Mouse (Mus musculus): Measurements from ENCODE around the gene Vmn2r124.
"Not testable (repeated sequence)": the region's sequence is repeated elsewhere in the genome, so short reads cannot be mapped to it uniquely, and the experiment has no call there.

Gene Vmn2r124

GRCm38 (mm10) chr17:18049124-18049523 lies at the start of gene Vmn2r124:
Gene Vmn2r124 (plus strand): TSS chr17:18049424.
- no peak for DNase-seq (ENCODE audit: inconsistent ontology term)

- DNase-seq (ENCODE audit: inconsistent ontology term), result no peak
Measured at GRCm38 (mm10) chr17:18004752-18005151, 44.5 kb upstream of the Vmn2r124 start.

GRCm38 (mm10) chr17:18021433-18021832 lies 27.8 kb upstream of the Vmn2r124 start, which contains the start of gene Fpr-rs4:
Gene Fpr-rs4 (plus strand): TSS chr17:18021733.
- DNase-seq (ENCODE audit: inconsistent ontology term), result no peak

- not testable (repeated sequence) for DNase-seq (ENCODE audit: inconsistent ontology term)
Measured at GRCm38 (mm10) chr17:18084716-18085115, 35.5 kb downstream of the Vmn2r124 start, which contains the start of gene Vmn2r91. Gene Vmn2r91 (plus strand): TSS chr17:18085016.

- DNase-seq (ENCODE audit: inconsistent ontology term), result not testable (repeated sequence)
Measured at GRCm38 (mm10) chr17:18095626-18096025, 46.4 kb downstream of the Vmn2r124 start.

GRCm38 (mm10) chr17:18102265-18102664 lies 53.0 kb downstream of the Vmn2r124 start:
- DNase-seq (ENCODE audit: inconsistent ontology term), result peak; percentile 28

Data from Muller cell, postnatal 12 days (primary cell).